Mouse (Mus musculus): ENCODE measurements around the gene Ttc39b. TPM values are rescaled to one million over a fixed set of nuclear protein-coding genes. Genes with fewer than 3 reads are reported as not detected.

The Ttc39b gene
- polyA plus RNA-seq, 1 experiment: 2.7 TPM

DNA sequence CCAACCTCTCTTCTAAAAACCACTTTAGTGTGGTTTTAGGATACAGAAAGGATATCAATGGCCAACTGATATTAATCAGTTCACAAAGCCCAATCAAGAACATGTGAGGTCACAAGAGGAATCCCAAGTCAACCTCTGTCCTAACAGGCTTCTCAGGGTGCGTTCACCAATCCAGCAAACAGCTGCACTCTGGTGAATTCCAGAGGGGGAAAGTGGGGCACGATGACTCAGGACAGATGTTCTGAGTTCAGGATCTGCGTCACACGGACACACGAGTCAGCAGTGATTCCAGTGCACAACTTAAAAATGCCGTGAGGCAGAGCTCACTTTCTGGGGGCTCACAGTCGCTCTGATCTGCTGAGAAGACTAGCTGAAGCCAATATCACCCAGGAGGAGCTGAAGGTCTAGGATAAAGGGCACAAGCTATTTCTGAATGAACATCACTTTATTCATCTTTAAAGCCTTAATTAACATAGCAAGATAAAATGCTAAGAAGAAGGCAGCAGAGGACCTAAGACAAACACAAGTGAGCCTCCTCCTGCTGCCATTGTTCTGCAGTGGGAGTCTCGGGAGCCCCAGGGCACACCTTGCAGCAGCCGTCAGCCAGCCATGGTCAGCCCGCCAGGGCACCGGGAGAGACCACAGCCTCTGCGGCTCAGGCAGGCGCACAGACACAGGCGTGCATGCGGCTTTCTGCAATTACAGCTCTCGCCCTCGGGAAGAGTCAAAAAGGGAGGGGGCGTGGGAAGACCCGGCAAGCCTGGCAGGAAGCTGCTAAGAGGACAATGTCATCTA lies 39.9 kb downstream of the Ttc39b start:
- 55% methylated on average over 19 of the region's 19 CpGs for WGBS
- no peak for DNase-seq (ENCODE audit: low read depth, low spot score)

DNA sequence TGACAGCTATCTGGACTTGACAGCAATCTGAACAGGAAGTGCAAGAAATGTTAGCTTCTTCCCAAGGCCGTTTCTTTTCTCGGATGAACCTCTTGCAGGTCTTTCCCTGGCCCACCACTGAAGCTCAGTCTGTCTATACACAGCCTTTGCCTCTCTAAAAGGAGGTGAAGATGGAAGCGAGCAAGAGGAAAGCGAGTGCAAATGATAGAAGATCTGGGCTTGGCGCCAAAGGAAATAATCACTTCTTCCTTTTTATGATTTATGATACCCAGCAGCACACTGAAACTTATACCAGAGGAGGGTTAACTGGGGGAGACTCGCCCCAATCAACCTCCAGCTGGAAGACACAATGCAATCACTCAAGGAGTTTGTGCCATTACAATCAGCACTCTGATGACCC lies 41.6 kb downstream of the Ttc39b start:
- DNase-seq (ENCODE audit: low read depth, low spot score): no peak
- 31% methylated on average over 6 of the region's 6 CpGs for whole genome bisulfite sequencing

DNA sequence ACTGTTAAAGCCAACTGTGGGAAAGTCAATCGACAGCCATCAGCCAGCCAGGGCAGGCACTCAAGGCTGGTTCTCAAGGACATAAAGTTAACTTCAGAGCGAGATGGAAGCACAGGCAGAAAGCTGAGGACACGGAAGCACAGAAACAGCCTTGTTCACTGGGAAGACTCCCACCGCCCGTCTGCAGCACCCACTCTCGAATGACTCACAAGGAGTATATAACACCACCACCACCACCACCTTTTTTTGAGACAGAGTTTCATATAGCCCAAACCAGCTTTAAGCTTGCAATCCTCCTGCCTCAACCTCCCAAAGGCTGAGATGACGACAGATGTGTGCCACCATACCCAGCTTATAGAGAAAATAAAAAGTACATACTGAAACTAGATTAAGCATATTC lies 44.8 kb downstream of the Ttc39b start:
- no peak for DNase-seq (ENCODE audit: low read depth, low spot score)
- WGBS: 90% methylated on average over 7 of the region's 7 CpGs

DNA sequence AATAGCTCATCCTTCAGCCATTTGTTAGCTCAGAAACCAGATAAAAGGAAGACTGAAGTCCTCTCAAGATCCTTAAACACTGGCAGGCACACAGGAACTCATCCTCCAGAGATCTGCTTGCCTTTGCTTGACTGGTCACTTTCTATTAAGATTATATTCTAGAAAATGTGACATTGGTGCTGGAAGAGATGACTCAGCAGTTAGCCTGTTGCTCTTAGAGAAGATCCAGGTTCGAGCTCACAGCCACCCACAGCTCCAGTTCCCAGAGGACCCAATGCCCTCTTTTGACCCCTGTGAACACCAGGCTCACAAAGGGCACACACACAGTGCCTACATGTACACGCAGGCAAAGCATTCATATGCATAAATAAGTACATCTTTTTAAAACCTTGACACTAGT lies 49.8 kb downstream of the Ttc39b start:
- DNase-seq (ENCODE audit: low read depth, low spot score): no peak
- WGBS: 70% methylated on average over 2 of the region's 2 CpGs

DNA sequence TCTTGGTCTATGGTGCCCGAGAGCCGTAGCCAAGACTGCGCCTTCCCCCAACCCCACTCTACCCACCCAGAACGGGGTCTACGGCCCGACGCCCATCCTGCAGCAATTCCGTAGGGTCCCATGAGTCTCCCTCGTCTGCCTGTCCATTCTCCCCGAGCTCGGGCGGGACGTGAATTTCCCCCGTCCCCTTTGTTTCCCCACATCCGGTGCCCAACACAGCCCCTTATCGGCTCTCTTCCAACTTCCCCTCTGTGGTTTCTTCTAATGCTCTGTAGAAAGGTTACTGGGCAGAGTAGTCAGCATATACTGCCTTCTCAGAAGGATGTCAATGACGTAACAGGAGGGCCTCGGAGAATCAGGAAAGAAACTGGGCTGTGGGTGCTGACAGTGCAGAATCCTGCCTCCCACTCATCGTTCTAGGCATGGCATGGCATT lies 50.4 kb downstream of the Ttc39b start:
- WGBS: 85% methylated on average over 19 of the region's 19 CpGs
- no peak for DNase-seq (ENCODE audit: low read depth, low spot score)

DNA sequence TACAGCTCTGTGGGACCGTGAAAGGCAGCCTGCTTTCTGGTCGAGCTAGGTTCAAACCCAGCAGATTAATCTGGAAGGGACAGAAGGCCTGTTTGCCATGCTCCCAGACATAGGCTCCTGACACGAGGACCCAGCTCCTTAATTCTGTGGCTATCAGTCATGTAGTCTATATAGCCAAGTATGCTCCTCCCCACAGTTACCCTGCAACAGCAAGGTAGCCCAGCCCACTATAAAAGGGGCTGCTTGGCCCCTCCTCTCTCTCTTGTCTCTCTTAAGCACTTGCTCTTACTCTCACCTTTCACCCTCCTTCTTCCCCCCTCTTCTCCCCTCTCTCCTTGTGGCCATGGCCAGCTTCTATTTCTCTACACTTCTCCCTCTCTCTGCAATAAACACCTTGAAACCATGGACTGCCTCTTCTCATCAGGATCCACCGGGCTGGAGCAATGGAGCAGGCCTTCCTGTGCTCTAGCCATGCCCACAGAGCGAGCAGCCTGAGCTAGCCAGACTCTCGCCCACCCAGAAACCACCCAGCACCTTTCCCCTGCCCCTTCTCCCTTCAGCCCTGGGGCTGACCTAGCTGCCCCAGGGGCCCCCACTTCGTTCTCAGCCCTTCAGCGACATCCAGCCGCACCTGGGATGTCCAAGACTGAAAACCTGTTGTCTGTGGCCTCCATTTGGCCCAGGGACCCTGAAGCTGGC lies 51.0 kb downstream of the Ttc39b start:
- WGBS: 85% methylated on average over 9 of the region's 9 CpGs
- no peak for DNase-seq (ENCODE audit: low read depth, low spot score)

DNA sequence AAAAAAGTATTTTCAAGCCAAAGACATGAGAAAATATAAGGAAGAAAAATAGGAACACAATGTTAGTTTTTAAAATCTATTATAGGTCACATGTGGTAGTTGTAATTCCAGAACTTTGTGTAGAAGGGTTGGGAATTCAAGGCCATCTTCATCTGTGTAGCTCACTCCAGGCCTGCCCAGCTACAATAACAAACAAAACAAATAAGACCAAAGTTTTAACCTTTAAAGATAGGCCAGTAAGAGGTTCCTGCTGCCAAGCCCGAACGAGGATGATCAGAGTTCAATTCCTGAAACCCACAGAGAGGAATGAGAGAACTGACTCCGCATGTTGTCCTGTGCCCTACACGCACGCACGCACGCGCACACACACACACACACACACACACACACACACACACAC lies 53.6 kb downstream of the Ttc39b start:
- DNase-seq (ENCODE audit: low read depth, low spot score): no peak
- 84% methylated on average over 8 of the region's 8 CpGs for WGBS

DNA sequence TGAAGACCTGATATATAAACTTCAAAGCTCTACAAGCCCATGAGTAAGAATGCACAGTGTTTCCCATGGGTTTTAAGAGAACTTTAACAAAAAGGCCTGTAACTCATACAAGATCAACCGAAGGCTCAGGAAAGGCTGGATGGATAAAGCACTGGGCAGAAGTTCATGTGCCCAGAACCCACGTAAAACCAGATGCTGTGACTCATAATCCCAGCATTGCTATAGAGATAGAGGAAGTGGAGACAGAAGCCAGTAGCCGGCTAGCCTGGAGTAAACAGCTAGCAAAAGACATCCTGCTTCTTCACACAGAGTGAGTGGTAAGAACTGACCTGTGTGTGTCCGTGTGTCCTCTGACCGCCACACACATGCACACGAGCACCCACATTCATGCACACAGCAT lies 54.4 kb downstream of the Ttc39b start:
- no peak for DNase-seq (ENCODE audit: low read depth, low spot score)
- WGBS: 62% methylated on average over 6 of the region's 6 CpGs

DNA sequence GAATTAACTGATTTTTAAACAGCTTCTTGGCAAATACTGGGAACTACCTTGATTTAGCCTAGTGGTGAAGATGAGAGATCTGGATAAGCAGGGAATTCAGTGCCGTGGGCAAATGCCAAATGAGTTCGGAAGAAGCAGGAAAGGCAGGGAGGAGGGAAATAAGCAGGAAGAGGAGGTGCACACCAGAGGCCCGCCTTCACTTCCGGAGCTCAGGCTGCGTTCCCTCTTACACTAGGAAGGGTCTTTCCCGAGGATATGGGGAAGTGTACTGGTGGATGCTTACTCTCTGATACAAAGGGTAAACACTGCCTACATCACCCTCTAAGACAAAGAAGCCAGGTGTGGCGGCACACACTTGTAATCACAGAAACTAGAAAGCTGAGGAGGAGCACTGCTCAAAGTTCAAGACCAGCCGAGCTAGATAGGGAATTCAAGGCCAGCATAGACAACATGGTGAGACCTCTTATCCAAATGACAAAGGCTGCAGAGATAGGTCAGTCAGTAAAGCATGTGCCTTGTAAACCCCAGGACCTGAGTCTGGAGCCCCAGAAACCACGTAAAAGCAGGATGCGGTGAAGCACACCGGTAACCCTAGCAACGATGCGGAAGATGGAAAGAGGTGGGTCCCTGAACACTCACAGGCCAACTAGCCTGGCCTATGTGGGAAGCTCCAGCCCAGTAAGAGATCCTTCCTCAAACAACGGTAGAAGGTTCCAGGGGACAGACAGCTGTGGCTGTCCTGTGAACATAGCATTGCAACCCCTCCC lies 57.9 kb downstream of the Ttc39b start:
- DNase-seq (ENCODE audit: low read depth, low spot score): no peak
- 72% methylated on average over 14 of the region's 14 CpGs for WGBS

DNA sequence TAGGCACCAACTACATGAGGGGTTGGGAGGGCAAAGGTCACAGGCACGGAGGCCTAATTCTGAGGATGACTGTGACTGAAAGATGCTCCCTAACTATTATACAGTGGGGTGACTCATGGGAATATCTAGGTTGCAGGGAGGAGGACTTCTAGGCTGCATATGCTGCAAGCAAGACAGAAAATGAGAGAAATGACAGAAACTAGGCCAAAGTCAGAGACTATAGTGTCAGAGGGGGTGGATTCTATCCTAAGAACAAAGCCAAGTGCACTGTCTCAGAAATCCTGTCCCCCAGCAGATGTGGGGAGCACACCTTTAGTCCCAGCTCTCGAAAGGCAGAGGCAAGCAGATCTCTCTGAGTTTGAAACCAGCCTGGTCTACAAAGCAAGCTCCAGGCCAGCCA lies 59.2 kb downstream of the Ttc39b start:
- WGBS: 71% methylated on average over 2 of the region's 2 CpGs
- DNase-seq (ENCODE audit: low read depth, low spot score): no peak

DNA sequence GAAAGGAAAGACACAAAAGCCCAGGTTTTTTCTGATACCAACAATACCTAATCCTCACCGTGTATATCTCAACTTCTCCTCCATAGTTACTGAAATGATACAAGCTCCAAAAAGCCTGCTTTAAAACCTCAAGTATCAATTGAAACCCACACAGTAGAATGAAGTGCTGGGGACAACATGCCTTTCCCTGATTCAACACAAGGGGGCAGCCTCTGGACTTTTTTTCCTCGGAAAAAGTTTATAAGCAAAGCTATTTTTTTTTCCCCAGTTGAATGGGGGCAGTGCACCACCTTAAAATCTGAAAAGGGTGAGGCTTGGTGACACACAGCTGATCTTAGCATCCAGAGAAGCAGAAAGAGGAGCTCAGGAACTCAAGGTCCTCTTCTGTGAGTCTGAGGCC lies 62.1 kb downstream of the Ttc39b start:
- WGBS: 8% methylated on average over 2 of the region's 2 CpGs
- DNase-seq (ENCODE audit: low read depth, low spot score): no peak

DNA sequence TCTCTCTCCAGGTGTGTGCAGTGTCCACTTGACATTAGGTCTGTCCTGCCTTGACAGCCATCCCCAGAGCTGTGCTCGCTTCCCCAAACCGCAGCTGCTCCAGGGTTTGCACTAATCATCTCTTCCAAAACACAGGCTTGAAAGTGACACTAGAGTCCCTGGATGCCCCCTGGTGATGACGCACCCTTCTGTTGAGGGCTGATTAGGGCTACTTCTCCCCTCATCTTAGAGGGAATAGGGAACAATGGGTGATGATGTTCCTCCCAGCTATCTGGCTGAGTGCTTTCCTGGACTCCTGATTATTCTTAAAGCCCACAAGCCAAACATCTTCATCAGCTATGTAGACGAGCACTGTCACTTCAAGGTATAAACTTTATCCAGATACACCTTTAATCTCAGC lies 64.4 kb downstream of the Ttc39b start:
- 83% methylated on average over 4 of the region's 4 CpGs for WGBS
- DNase-seq (ENCODE audit: low read depth, low spot score): no peak

DNA sequence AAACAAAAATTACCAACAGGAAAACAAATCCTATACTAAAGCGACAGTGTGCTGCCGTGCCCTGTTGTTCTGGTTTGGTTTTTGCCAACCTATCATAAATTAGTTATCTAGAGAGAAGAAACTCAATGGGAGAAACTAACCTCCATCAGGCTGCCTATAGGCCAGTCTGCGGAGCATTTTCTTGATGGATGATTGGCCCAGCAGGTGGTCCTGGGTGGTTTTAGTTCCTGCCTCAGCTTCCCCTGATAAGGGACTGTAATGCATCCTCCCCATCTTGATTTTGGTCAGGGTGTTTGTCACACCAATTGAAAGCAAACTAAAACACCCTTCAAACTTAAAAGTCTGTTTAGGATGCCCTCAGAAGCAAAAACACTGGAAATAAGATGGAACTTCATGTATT lies 65.8 kb downstream of the Ttc39b start:
- 95% methylated on average over 3 of the region's 3 CpGs for WGBS
- no peak for DNase-seq (ENCODE audit: low read depth, low spot score)

DNA sequence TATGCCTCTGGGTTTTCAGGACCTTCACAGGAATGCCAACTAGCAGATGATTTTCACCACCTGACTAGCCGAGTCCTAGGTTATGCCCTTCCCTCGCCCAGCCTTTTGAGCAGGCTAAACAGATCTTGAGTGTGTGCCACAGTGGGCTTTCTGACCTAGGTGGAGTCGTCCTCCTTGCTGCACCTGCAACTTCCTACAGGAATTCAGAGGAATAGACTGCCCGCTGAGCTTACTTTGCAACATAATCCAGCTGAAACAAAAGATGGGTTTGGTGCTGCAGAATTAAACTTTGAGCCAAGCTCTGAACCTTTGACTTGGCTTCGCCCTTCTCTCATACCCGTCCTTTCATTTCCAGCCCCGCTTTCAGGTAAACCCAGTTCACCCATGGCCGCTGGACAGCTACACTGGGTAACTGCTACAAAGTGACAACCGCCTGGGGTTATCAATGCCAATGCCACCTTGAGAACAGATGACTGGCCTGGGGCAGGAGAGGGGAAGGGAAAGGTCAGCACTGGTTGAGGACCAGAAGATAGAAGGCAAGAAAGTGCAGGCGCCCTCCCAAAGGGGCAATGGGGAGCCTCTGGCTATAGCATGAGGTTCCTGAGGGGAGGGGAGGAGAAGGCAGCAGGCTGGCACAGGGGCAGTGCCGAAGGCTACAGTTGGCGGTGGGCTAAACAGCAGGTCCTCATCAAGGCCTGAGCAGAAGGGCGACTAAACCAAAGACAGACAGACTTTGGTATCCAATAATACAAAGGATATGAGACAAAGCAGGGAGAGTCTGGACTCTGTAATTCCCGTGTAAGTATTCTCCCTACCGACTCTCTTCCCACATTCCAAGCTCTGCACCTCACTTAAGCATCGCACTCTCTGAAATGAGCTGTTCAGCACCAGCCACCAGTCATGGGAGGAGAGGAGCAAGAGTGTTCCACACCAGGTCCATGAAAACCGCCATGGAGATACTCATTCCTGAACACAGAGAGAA lies 66.5 kb downstream of the Ttc39b start:
- no peak for DNase-seq (ENCODE audit: low read depth, low spot score)

DNA sequence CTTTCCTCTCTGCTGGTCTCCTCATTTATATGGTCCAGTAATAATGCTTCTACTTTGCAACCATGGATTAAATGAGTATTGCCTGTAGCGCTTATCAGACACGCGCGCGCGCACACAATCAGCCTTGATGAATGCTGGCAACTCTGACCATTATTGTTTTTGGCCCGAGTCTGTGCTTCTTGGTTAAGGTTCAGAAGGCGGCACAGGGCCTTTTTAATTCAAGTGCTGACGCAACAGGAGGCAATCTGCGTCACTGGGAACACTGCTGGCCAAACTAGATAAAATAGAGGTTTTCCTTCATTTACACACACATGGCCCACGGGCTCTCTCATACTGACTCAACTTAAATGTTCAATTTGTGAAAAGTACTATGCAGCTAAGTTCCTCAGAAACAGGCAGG lies 67.3 kb downstream of the Ttc39b start:
- DNase-seq (ENCODE audit: low read depth, low spot score): no peak
- whole genome bisulfite sequencing: 78% methylated on average over 11 of the region's 11 CpGs

More for the DNA sequence above, 66.5 kb downstream of the Ttc39b start:
- WGBS: 86% methylated on average over 17 of the region's 17 CpGs

DNA sequence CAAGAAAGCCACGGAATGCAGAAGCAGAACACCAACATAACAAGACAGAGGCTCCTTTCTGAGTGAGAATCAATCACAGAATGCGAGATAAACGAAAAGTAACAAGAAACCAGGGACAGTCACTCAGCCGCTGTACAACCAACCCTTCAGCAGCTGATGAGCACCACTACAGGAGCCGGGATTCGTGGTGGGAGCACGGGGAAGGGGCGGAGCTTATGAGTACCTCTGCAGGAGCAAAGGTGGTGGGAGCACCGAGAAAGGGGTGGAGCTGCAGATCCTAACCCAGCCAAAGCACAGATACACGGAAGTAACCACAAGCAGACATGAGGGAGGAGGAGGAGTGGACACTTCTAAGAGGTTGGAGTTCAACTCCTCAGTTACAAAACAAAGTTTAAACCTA lies 69.1 kb downstream of the Ttc39b start:
- DNase-seq (ENCODE audit: low read depth, low spot score): no peak
- 92% methylated on average over 10 of the region's 10 CpGs for WGBS

DNA sequence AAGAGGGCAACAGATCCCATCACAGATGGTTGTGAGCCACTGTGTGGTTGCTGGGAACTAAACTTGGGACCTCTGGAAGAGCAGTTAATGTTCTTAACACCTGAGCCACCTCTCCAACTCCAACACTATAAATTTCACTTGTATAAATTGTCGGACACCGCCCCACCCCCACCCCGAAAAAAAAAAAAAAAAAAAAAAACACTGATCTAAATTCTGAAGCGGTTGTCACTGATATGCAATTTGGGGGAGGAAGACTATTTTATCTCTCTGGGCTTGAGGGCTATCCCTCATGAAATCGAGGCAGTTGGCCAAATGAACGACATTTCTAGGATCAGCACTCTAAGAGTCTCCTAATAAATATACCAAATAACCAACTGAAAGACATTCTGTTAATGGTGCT lies 70.4 kb downstream of the Ttc39b start:
- no peak for DNase-seq (ENCODE audit: low read depth, low spot score)
- WGBS: 90% methylated on average over 6 of the region's 6 CpGs

DNA sequence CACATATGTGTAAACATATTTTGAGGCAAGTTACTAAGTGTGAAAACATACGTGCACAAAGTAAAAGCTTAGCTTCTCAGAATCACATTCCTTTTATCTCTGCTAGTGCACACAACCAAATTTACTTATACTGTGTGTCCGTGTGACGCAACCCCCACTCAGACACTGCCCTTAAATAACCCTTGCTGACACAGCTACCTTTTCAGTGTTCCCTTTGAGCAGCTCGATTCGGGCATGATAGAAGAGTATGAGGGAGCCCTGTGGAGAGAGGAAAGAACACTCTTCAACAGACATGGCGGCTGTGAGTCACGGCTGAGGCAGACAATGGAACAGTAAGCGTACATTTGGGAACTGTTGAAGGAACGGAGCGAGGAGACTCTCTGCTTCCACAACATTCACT lies 80.3 kb downstream of the Ttc39b start:
- no peak for DNase-seq (ENCODE audit: low read depth, low spot score)
- WGBS: 93% methylated on average over 10 of the region's 10 CpGs

DNA sequence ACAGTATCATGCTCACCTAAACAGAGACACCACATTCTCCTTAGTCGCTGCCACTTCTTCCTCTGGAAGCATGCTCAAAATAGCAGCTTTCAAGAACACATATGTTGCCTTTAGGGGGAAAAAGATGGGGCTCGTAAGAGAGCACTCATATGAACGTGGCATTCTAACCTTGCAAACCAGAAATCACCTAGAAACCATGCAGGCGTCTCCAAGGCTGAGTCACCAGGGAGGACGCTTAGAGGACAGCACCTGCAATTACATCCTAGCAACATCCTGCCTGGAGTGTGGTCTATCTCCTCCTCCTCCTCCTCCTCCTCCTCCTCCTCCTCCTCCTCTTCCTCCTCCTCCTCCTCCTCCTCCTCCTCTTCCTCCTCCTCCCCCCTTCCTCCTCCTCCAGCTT lies 82.4 kb downstream of the Ttc39b start:
- WGBS: 73% methylated on average over 5 of the region's 5 CpGs

More for the DNA sequence above, 82.4 kb downstream of the Ttc39b start:
- DNase-seq (ENCODE audit: low read depth, low spot score): no peak
